Mouse (Mus musculus) kidney, embryonic 16.5 days (tissue): ENCODE measurements at regions not wholly inside any gene's neighbourhood (a gene's known extent, or its start where the extent isn't known, plus 50 kb on each side); places are given as distances from the start of the nearest gene placed in this dataset.
A peak's percentile ranks its signal among the peaks of the same experiment; 100 is the strongest.

Experiments used
- ATAC-seq: fragments of 200-750 bp; cut with Nextera tagmentation; 2 replicates; pipeline ENCODE4 v1.8.0; 2017; ENCODE audit warnings: moderate TSS enrichment; ENCODE audit not compliant: low FRiP score, low TSS enrichment
- H3K27ac ChIP-seq: fragments of 300-500 bp; sonication (generic); 2 replicates; pipeline ENCODE4 v1.5.1; 2014; ENCODE audit warnings: low read length
- H3K27me3 ChIP-seq: fragments of 300-500 bp; sonication (generic); 2 replicates; pipeline ENCODE4 v1.6.1; 2014; ENCODE audit warnings: low read length, control low read depth, mixed read lengths; ENCODE audit not compliant: insufficient read depth
- H3K36me3 ChIP-seq: fragments of 300-500 bp; sonication (generic); 2 replicates; pipeline ENCODE4 v1.6.1; 2014; ENCODE audit warnings: low read length, control low read depth, mixed read lengths; ENCODE audit not compliant: insufficient read depth
- H3K4me1 ChIP-seq: fragments of 300-500 bp; sonication (generic); 2 replicates; pipeline ENCODE4 v1.6.1; 2014; ENCODE audit warnings: low read length, control low read depth, mixed read lengths; ENCODE audit not compliant: insufficient read depth
- H3K4me2 ChIP-seq: fragments of 300-500 bp; sonication (generic); replicated peaks from 2 replicates; pipeline ENCODE4 v1.6.1; 2014; ENCODE audit warnings: low read depth, low read length
- H3K4me3 ChIP-seq: fragments of 300-500 bp; sonication (generic); 2 replicates; pipeline ENCODE4 v1.5.1; 2014; ENCODE audit warnings: mild to moderate bottlenecking, low read length
- H3K9ac ChIP-seq: fragments of 300-500 bp; sonication (generic); replicated peaks from 2 replicates; pipeline ENCODE4 v1.6.1; 2014; ENCODE audit warnings: low read length
- H3K9me3 ChIP-seq: fragments of 300-500 bp; sonication (generic); 2 replicates; pipeline ENCODE4 v1.6.1; 2016; ENCODE audit warnings: low read length, control low read depth
- WGBS: fragments of 180-500 bp; shearing (Covaris S2); extraction: QIAGEN DNeasy Blood & Tissue Kit; methylation state at CpG from one replicate; pipeline ENCODE4 v1.1.7; 2014; 5-methylcytosine and 5-hydroxymethylcytosine counted together

DNA sequence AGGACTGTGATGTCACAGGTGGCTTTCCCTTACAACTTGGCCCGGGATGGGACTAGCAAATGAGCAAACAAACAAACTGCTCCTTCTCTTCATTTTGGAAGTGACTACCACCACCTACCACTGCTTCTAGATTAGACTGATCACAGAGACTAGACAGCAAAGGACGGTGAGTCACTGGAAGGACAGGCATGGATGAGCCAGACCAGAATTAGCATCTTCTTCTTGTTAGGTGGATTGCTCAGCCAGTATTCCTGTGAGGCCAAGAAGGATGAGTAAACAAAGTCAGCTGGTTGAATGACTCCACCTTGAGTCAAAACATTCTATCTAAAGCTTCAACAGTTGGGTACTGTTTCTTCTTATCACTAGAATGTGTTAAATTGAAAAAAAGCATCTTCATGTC, 385.1 kb upstream of the Mon1b start:
- no peaks in the 10 kb centered on the region for H3K4me1 ChIP-seq
- no peak overlapping the region for H3K4me2 ChIP-seq
- ATAC-seq, result no peak
- 80% methylated on average over 2 of the region's 2 CpGs for WGBS
- H3K9ac ChIP-seq, result no peak overlapping the region
- H3K9me3 ChIP-seq, result no peaks in the 10 kb centered on the region
- H3K27ac ChIP-seq, result no peak overlapping the region
- no peaks in the 10 kb centered on the region for H3K27me3 ChIP-seq
- H3K4me3 ChIP-seq, result no peak overlapping the region
- H3K36me3 ChIP-seq, result no peaks in the 10 kb centered on the region

DNA sequence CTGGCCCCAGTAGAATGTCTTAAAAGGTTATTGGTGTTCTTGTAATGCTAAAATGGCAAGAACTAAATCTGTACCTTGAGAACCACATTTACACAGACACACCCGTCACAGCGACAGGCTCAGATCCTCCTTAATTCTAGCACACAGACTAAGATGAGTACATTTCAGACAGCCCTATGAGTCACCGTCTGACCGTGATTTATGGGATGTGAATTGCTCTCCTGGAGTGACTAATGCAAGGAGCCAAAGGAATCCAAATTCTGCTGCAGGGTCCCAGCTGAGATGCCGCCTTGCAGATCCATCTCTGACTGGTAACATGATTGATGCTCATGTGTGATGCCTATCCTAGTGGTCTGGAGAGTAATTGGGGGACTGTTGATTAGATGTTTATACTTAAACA, 381.3 kb upstream of the Mon1b start:
- WGBS, result 62% methylated on average over 5 of the region's 5 CpGs
- Histone ChIP-seq H3K9ac (no peak overlapping the region), H3K27ac (no peak overlapping the region), H3K4me1 (no peaks in the 10 kb centered on the region), H3K9me3 (no peaks in the 10 kb centered on the region), H3K4me2 (no peak overlapping the region), H3K27me3 (no peaks in the 10 kb centered on the region), H3K36me3 (no peaks in the 10 kb centered on the region), H3K4me3 (no peak overlapping the region)
- ATAC-seq, result no peak

DNA sequence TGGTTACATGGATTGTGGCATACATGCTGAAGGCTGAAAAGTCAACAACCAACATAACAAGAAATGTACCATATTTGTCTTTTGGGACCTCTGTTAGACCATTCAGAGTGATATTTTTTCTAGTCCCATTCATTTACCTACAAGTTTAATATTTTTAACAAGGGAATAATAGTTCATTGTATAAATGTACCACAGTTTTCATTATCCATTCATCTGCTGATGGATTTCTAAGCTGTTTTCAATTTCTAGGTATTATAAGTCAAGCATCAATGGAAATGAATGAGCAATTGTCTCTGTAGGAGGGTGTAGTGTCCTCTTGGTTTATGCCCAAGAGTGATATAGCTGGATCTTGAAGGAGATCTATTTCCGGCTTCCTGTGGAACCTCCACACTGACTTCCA, 375.9 kb upstream of the Mon1b start:
- Histone ChIP-seq H3K4me1 (no peaks in the 10 kb centered on the region), H3K36me3 (no peaks in the 10 kb centered on the region), H3K9ac (no peak overlapping the region), H3K4me3 (no peak overlapping the region), H3K9me3 (no peaks in the 10 kb centered on the region), H3K27me3 (no peaks in the 10 kb centered on the region), H3K4me2 (no peak overlapping the region), H3K27ac (no peak overlapping the region)
- no peak for ATAC-seq
- 90% methylated on average over 1 of the region's 1 CpGs for WGBS

DNA sequence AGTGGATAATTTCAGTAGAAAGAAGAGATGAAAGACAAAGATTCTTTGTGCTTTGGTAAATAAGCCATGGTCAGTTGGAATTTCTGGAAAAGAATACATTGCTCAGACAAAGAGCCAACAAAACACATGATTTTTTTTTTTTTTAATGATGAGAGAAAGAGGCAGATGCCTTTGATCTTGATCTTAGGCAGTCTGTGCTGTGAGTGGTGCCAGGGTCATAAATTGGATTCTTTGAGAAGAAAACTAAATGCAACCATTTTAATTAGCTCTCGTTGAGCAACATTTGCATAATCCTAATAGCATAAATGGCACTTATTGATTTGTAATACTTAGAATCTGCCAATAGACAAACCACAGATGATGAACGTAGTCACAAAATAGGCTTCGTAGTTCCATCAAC, 372.1 kb upstream of the Mon1b start:
- Histone ChIP-seq H3K9me3 (no peaks in the 10 kb centered on the region), H3K27ac (no peak overlapping the region), H3K4me2 (no peak overlapping the region), H3K4me1 (no peaks in the 10 kb centered on the region), H3K4me3 (no peak overlapping the region), H3K9ac (no peak overlapping the region), H3K36me3 (no peaks in the 10 kb centered on the region), H3K27me3 (no peaks in the 10 kb centered on the region)
- WGBS, result 85% methylated on average over 3 of the region's 3 CpGs
- no peak for ATAC-seq

DNA sequence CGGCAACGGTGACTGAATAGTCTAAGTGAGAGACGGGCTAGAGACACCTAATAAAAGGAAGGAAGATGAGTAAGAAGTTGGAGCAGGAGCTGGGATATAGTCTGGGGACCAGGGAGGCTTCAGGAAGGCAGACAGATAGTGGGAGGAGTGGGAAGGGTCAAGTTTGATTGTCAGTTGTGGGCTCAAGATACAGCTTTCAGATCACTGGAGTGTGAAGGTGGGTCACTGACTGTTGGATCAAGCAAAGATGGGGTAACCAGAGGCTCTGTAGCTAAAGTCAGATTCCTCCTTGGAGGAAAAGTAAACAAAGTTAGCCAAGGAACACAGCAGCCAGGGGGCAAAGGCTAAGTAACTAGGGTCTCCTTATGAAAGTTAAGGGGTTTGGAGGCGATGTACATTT, 364.1 kb upstream of the Mon1b start:
- H3K9me3 ChIP-seq, result no peaks in the 10 kb centered on the region
- no peaks in the 10 kb centered on the region for H3K4me1 ChIP-seq
- peaks cover 4% of the 10 kb centered on the region; the same call in 1 of the 2 replicates for H3K27me3 ChIP-seq
- no peak overlapping the region for H3K4me2 ChIP-seq
- no peaks in the 10 kb centered on the region for H3K36me3 ChIP-seq
- 45% methylated on average over 4 of the region's 4 CpGs for WGBS
- no peak overlapping the region for H3K9ac ChIP-seq
- H3K27ac ChIP-seq, result no peak overlapping the region
- ATAC-seq, result peak; percentile 86
- no peak overlapping the region for H3K4me3 ChIP-seq

DNA sequence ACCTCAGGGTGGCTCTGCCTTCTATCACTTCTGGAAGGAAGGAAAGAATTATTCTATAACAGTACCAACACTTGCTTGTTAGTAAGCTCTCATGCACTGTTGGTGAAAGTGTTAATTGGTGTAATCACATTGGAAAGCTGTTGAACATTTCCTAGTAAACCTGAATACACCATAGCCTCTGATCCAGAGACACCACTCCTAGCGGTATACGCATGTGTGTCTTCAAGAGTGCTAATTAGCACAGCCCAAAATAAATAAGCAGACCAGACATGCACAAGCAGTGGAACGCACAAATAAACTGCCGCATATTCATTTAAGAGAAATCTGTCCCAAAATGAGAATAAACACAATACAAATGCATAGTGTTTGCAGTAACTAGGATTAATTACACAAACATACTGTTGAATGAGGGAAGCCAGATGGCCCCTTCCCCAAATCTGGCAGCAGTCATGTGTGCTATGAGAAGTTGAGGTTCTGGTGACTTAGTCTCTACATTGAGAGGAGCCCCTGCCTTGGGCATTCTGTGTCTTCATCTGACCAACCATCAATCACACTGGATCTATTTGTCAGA, 335.0 kb upstream of the Mon1b start:
- Histone ChIP-seq H3K4me3 (no peak overlapping the region), H3K27ac (no peak overlapping the region), H3K4me1 (no peaks in the 10 kb centered on the region), H3K4me2 (no peak overlapping the region), H3K36me3 (no peaks in the 10 kb centered on the region), H3K9ac (no peak overlapping the region), H3K27me3 (no peaks in the 10 kb centered on the region), H3K9me3 (no peaks in the 10 kb centered on the region; the same call in 1 of the 2 replicates)
- 85% methylated on average over 4 of the region's 4 CpGs for WGBS
- ATAC-seq, result no peak

DNA sequence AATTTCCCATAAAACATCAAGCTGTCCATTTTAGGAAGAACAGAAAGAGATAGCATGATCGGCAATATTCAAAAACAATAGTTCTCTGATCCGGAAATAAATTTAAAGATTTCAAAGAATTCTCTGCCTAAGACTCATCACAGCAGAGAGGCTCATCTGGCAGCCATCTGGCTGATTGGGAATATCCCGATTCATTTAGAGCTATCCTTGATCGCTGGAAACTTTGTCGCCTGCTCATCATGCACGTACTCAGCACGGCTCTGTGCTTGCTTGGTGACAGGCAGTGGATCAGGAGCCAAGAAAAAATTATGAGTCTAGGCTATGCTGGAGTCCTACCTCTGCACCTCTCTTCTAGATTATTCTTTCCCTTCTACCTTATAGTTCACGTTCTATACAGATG, 332.0 kb upstream of the Mon1b start:
- H3K4me2 ChIP-seq, result no peak overlapping the region
- no peaks in the 10 kb centered on the region for H3K4me1 ChIP-seq
- 84% methylated on average over 8 of the region's 8 CpGs for WGBS
- no peak overlapping the region for H3K27ac ChIP-seq
- H3K9ac ChIP-seq, result no peak overlapping the region
- no peak for ATAC-seq
- H3K27me3 ChIP-seq, result no peaks in the 10 kb centered on the region
- H3K9me3 ChIP-seq, result no peaks in the 10 kb centered on the region; the same call in 1 of the 2 replicates
- no peak overlapping the region for H3K4me3 ChIP-seq
- H3K36me3 ChIP-seq, result no peaks in the 10 kb centered on the region

DNA sequence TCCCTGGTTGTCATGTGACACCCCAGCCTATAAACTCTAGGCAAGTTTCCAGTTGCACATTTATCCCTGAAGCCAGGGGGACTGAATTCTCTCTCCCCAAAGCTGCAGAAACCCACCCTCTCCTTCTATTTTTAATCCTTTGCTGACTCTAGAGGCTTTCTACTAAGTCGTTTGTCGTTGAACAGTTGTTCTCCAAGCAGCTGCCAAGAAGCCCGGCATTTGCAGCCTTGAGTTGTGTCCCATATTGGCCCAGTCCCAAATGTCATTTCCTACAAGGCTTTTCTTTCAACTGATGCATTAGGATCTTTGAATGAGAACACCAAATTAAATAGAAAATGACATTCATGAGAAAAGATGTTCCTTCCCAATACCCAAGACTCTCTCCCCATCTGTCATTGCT, 318.2 kb upstream of the Mon1b start:
- no peaks in the 10 kb centered on the region; the same call in 1 of the 2 replicates for H3K9me3 ChIP-seq
- H3K27ac ChIP-seq, result no peak overlapping the region
- no peak overlapping the region for H3K9ac ChIP-seq
- no peaks in the 10 kb centered on the region for H3K27me3 ChIP-seq
- ATAC-seq, result no peak
- no peaks in the 10 kb centered on the region for H3K4me1 ChIP-seq
- WGBS, result 50% methylated on average over 3 of the region's 3 CpGs
- no peak overlapping the region for H3K4me3 ChIP-seq
- no peak overlapping the region for H3K4me2 ChIP-seq
- no peaks in the 10 kb centered on the region for H3K36me3 ChIP-seq

DNA sequence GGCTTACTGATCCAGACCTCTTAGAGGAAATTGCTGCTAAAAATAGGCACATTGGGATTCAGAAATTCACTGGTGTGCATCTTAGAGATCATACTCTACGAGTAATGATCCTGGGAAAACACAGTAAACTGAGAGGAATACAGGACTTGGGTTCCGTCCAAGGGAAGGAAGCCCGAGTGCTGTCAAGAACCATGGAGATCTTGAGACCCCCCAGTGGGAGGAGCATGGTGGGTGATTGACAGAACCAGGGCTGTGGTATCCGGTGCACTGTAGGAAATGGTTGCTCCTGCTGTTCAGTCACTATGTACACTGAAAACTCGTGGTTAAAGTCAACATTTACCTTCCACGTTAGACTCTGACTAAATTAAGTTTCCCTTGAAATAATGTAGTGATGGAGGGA, 303.8 kb upstream of the Mon1b start:
- Histone ChIP-seq H3K36me3 (no peaks in the 10 kb centered on the region), H3K27ac (no peak overlapping the region), H3K4me3 (no peak overlapping the region), H3K4me1 (no peaks in the 10 kb centered on the region), H3K9me3 (no peaks in the 10 kb centered on the region), H3K4me2 (no peak overlapping the region), H3K27me3 (no peaks in the 10 kb centered on the region), H3K9ac (no peak overlapping the region)
- ATAC-seq, result no peak
- 60% methylated on average over 6 of the region's 6 CpGs for WGBS

DNA sequence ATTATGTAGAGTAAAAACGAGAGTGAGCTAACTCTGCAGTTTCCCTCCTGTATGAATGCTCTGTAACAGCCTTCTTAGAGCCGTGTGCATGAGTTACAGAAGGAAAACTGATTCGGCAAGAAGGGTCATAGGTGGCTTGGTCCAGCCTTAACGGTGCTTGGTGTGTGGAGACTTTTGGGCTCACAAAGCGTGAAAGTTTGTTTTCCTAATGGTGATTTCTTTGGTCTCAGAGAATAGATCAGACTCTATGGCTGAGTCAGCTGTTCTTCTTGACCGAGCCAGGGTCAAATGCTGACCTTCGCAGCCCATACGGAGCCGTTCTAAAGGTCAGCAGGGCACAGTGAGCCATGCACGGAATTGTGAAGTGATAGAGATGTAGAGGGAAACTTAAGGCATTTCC, 294.1 kb upstream of the Mon1b start:
- H3K9ac ChIP-seq, result no peak overlapping the region
- H3K27me3 ChIP-seq, result no peaks in the 10 kb centered on the region
- ATAC-seq, result no peak
- WGBS, result 24% methylated on average over 10 of the region's 10 CpGs
- H3K36me3 ChIP-seq, result no peaks in the 10 kb centered on the region
- H3K9me3 ChIP-seq, result no peaks in the 10 kb centered on the region
- peaks cover 3% of the 10 kb centered on the region; the same call in 1 of the 2 replicates for H3K4me1 ChIP-seq
- no peak overlapping the region for H3K4me3 ChIP-seq
- H3K27ac ChIP-seq, result no peak overlapping the region
- H3K4me2 ChIP-seq, result no peak overlapping the region
